Mouse (Mus musculus) 3134 (cell line): ENCODE results near the gene 4930404N11Rik.
A peak's percentile ranks its signal among the peaks of the same experiment; 100 is the strongest.

Source experiments
- DNase-seq: peaks from one replicate; pipeline ENCODE4 v3.0.0-alpha.2; 2011; ENCODE audit warnings: low spot score; ENCODE audit not compliant: insufficient read length; ENCODE audit errors: extremely low read depth

The 4930404N11Rik gene

GRCm38 (mm10) chr10:81356991-81357844 is 8.4 kb downstream of the 4930404N11Rik start, which contains the start of gene Mfsd12:
TSS of gene Mfsd12 (plus strand) at chr10:81357491.
- peak; percentile 87 for DNase-seq

- DNase-seq, result no peak
Measured at GRCm38 (mm10) chr10:81356352-81356990, 9.1 kb downstream of the 4930404N11Rik start.

- DNase-seq, result no peak
Measured at GRCm38 (mm10) chr10:81355533-81355932, 10.1 kb downstream of the 4930404N11Rik start.

- DNase-seq, result no peak
Measured at GRCm38 (mm10) chr10:81354738-81355477, 10.7 kb downstream of the 4930404N11Rik start.

- no peak for DNase-seq
Measured at GRCm38 (mm10) chr10:81351678-81352291, 13.8 kb downstream of the 4930404N11Rik start.

GRCm38 (mm10) chr10:81350351-81351063 is 15.1 kb downstream of the 4930404N11Rik start, which contains the start of gene Hmg20b:
TSS of gene Hmg20b (minus strand) at chr10:81350480.
- peak; percentile 100 for DNase-seq

- DNase-seq, result no peak
Measured at GRCm38 (mm10) chr10:81349961-81350350, 15.7 kb downstream of the 4930404N11Rik start.

GRCm38 (mm10) chr10:81349146-81349545 is 16.5 kb downstream of the 4930404N11Rik start:
- DNase-seq, result peak; percentile 72

GRCm38 (mm10) chr10:81346453-81347067 is 19.1 kb downstream of the 4930404N11Rik start:
- DNase-seq, result no peak

- DNase-seq, result no peak
Measured at GRCm38 (mm10) chr10:81345162-81345534, 20.5 kb downstream of the 4930404N11Rik start.

GRCm38 (mm10) chr10:81344421-81345161 is 21.0 kb downstream of the 4930404N11Rik start:
- DNase-seq, result no peak

- DNase-seq, result no peak
Measured at GRCm38 (mm10) chr10:81342686-81343505, 22.7 kb downstream of the 4930404N11Rik start, which contains the start of gene Gipc3. TSS of gene Gipc3 (minus strand) at chr10:81343266.

GRCm38 (mm10) chr10:81341333-81341949 is 24.2 kb downstream of the 4930404N11Rik start:
- DNase-seq, result peak; percentile 60

GRCm38 (mm10) chr10:81340551-81341332 is 24.9 kb downstream of the 4930404N11Rik start:
- DNase-seq, result no peak

GRCm38 (mm10) chr10:81336558-81336957 is 29.1 kb downstream of the 4930404N11Rik start:
- no peak for DNase-seq

GRCm38 (mm10) chr10:81335393-81336340 is 29.9 kb downstream of the 4930404N11Rik start:
- DNase-seq, result no peak
